Mouse (Mus musculus) kidney, embryonic 15.5 days (tissue): ENCODE data around the gene Etl4. TPM values are rescaled to one million over a fixed set of nuclear protein-coding genes. Genes with fewer than 3 reads are reported as not detected.
"Not testable (repeated sequence)": the region's sequence is repeated elsewhere in the genome, so short reads cannot be mapped to it uniquely, and the experiment has no call there.

ENCODE experiments used
- ATAC-seq: fragments of 200-750 bp; cut with Nextera tagmentation; replicated peaks from 2 replicates; pipeline ENCODE4 v1.8.0; 2017; ENCODE audit warnings: moderate TSS enrichment; ENCODE audit not compliant: low FRiP score
- H3K27ac ChIP-seq: fragments of 300-500 bp; sonication (generic); 2 replicates; pipeline ENCODE4 v1.5.1; 2015; ENCODE audit warnings: mild to moderate bottlenecking, inconsistent platforms
- H3K27me3 ChIP-seq: fragments of 300-500 bp; sonication (generic); 2 replicates; pipeline ENCODE4 v1.6.1; 2015; ENCODE audit warnings: inconsistent platforms
- H3K36me3 ChIP-seq: fragments of 300-500 bp; sonication (generic); 2 replicates; pipeline ENCODE4 v1.6.1; 2015; ENCODE audit warnings: inconsistent platforms
- H3K4me1 ChIP-seq: fragments of 300-500 bp; sonication (generic); 2 replicates; pipeline ENCODE4 v1.6.1; 2015; ENCODE audit warnings: inconsistent platforms
- H3K4me2 ChIP-seq: fragments of 300-500 bp; sonication (generic); 2 replicates; pipeline ENCODE4 v1.6.1; 2015; ENCODE audit warnings: moderate library complexity, mild to moderate bottlenecking, inconsistent platforms
- H3K4me3 ChIP-seq: fragments of 300-500 bp; sonication (generic); replicated peaks from 2 replicates; pipeline ENCODE4 v1.5.1; 2015; ENCODE audit warnings: mild to moderate bottlenecking, inconsistent platforms
- H3K9ac ChIP-seq: fragments of 300-500 bp; sonication (generic); 2 replicates; pipeline ENCODE4 v1.6.1; 2015; ENCODE audit warnings: mild to moderate bottlenecking, inconsistent platforms
- H3K9me3 ChIP-seq: fragments of 300-500 bp; sonication (generic); replicated peaks from 2 replicates; pipeline ENCODE4 v1.6.1; 2016; ENCODE audit warnings: inconsistent platforms
- WGBS: fragments of 180-500 bp; shearing (Covaris S2); methylation state at CpG from one replicate; pipeline ENCODE4 v1.1.7; 2015; ENCODE audit warnings: mixed read lengths; 5-methylcytosine and 5-hydroxymethylcytosine counted together
- polyA plus RNA-seq: library from polyadenylated mRNA; unstranded; fragments of >200 nt; fragmentation: Nextera tagmentation; extraction: Ambion mirVana; gene quantifications from 2 replicates; pipeline ENCODE4 v1.2.1, GENCODE M21; 2015

The Etl4 gene
- polyA plus RNA-seq, 1 experiment from 2014 or later = 63.2 TPM

DNA sequence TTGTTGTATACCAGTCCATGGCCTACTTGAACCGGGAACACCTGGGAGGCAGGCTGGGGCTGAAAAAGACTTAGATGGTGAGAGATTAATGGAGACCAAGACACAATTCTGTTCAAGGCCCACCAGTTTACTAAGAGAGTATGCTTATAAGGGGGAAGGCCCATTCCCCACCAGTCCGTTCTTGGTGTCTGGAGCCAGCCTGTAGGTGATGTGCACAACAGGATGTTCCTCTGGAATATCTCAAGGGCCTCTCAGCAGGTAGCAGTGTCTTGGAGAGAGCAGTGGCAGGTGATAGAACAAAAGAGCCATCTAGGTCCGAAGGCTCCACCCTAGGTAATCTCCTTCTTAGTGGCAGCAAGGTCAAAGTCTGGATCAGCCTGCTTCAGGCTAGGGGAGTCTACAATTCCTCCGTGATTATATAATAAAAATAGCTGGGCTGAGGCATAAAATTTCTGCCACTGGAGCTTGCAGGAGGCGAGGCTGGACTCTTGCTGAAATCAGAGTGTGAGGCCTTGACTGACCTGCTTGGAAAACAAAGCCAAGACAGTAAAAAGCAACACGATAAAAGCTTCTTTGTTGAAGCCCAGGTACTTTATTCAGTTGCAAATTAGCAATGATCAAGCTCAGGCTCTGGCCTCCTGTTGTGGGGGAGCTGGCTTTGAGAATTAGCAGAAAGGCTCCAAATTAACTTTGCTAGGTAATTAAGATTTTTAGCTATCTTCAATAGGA, 267.0 kb downstream of the Etl4 start:
- H3K4me3 ChIP-seq, H3K36me3 ChIP-seq, ATAC-seq, H3K4me2 ChIP-seq, H3K4me1 ChIP-seq, H3K27ac ChIP-seq, H3K27me3 ChIP-seq, H3K9me3 ChIP-seq, H3K9ac ChIP-seq: not testable (repeated sequence)
- WGBS = 81% methylated on average over 6 of the region's 6 CpGs

DNA sequence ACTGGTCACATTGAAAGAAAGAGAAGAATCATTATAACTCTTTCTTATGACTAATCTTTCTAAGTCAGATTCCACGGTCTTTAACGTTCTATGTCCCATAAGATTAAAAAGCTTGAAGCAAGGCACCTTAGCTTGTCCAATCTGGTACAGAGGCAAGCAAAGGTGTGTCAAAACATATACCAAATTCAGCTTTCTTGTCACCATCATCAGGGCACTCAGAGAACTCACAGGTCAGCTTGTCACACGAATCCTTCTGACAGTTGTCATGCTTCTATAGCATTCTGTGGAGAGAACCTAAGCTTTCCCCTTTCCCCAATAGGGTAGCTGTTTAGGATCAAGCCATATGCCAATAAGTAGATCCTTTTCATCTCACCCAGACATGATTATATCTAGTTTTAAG, 267.7 kb downstream of the Etl4 start:
- not testable (repeated sequence) for H3K27me3 ChIP-seq, H3K4me2 ChIP-seq, H3K27ac ChIP-seq, H3K4me3 ChIP-seq, H3K9ac ChIP-seq, H3K9me3 ChIP-seq, ATAC-seq, H3K4me1 ChIP-seq, H3K36me3 ChIP-seq
- WGBS = 93% methylated on average over 3 of the region's 3 CpGs

DNA sequence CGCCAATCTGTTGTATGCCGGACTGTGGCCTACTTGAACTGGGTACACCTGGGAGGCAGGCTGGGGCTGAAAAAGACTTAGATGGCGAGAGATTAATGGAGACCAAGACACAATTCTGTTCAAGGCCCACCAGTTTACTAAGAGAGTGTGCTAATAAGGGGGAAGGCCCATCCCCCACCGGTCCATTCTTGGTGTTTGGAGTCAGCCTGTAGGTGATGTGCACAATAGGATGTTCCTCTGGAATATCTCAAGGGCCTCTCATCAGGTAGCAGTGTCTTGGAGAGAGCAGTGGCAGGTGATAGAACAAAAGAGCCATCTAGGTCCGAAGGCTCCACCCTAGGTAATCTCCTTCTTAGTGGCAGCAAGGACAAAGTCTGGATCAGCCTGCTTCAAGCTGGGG, 271.0 kb downstream of the Etl4 start:
- not testable (repeated sequence) for H3K27me3 ChIP-seq, H3K9ac ChIP-seq, ATAC-seq, H3K36me3 ChIP-seq, H3K4me2 ChIP-seq, H3K9me3 ChIP-seq, H3K27ac ChIP-seq, H3K4me1 ChIP-seq, H3K4me3 ChIP-seq
- WGBS = 91% methylated on average over 5 of the region's 5 CpGs

DNA sequence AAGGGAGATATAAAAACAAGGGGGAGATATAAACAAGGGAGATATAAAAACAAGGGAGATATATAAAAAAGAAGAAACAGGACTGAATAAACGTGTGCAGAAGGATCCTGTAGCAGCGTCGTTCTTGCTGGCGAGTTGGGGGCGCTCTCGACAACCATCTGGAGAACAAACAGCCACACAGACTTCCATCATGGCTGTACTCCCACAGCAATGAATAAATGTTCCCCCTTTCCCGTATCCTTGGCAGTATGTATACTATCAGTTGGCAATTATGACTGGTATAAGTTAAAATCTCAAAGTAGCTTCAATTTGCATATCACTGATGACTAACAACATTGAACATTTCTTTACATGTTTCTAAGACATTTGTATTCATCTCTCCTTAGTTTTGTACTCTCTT, 277.6 kb downstream of the Etl4 start:
- 89% methylated on average over 7 of the region's 7 CpGs for WGBS
- H3K4me3 ChIP-seq, ATAC-seq, H3K36me3 ChIP-seq, H3K9me3 ChIP-seq, H3K9ac ChIP-seq, H3K27ac ChIP-seq, H3K27me3 ChIP-seq, H3K4me2 ChIP-seq, H3K4me1 ChIP-seq: not testable (repeated sequence)

DNA sequence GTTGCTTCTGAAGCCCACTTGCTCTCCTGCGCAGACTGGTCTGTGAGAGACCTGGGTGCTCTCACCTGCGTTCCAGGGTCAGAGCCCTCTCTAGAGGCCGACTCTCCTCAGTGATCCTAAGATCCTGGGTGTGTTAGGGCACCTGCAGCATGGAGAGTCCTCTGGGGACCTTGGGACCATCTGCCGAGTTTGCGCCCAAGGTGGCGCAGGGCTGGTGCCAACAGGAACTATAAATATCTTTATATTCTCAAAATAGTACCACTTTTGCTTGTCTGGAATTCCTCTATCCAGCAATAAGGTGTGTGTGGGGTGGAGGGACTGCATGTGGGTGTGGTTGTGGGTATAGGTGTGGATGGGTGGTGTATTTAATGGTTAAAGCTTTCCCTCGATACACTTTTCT, 293.4 kb downstream of the Etl4 start:
- no peaks in the 10 kb centered on the region; the same call in 1 of the 2 replicates for H3K9me3 ChIP-seq
- 86% methylated on average over 7 of the region's 7 CpGs for WGBS
- ATAC-seq = no peak
- no peaks in the 10 kb centered on the region for H3K4me1 ChIP-seq
- no peaks in the 10 kb centered on the region for H3K27me3 ChIP-seq
- no peaks in the 10 kb centered on the region for H3K36me3 ChIP-seq
- H3K27ac ChIP-seq = no peak overlapping the region
- no peak overlapping the region for H3K4me2 ChIP-seq
- no peak overlapping the region for H3K4me3 ChIP-seq
- no peak overlapping the region for H3K9ac ChIP-seq

DNA sequence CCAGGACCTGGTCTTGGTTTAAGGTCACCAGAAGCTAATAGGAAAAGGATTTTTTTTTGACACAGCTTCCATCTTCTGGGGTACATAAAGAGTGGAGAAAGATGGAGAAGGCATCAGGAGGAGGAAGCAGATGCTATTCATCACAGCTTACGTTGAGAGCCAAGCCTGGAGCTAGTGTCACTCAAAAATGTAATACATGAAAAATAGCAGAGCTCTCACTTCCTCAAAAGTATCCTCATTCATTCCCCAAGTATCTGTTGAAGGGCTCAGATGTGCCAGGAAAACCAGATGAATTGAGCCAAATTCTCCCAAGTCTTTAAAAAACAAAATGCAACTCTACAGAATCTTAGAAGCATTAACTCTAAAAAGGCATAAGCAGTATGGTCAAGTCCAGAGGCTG, 297.1 kb downstream of the Etl4 start:
- Histone ChIP-seq H3K4me1 (no peaks in the 10 kb centered on the region), H3K27ac (no peak overlapping the region), H3K36me3 (no peaks in the 10 kb centered on the region), H3K9me3 (no peaks in the 10 kb centered on the region), H3K4me3 (no peak overlapping the region), H3K27me3 (no peaks in the 10 kb centered on the region), H3K9ac (no peak overlapping the region), H3K4me2 (no peak overlapping the region)
- no peak for ATAC-seq
- 56% methylated on average over 1 of the region's 1 CpGs for WGBS

DNA sequence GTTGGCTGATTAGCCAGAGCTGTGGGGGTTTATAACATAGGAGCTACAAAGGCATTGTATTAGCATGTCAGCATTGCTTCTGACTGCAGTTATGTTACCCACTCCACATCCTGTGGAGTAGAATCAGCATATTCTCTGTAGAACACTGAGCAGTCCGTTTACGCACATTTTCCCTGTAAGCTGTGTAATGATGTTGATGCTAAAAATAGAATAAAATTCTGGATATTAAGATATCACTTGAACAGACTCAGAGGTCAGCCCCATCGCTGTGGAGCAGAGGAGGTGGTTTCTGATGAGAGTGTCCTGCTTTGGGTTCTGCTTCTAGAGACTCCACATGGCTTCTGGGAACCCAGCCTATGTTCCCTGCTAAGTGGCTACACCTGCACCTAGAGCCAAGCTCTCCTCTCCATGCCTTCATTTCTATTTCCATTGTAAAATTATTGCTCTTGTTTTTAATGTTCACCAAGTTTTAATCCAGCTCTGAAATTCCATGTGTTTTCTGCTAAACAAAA, 299.2 kb downstream of the Etl4 start:
- Histone ChIP-seq H3K36me3 (no peaks in the 10 kb centered on the region), H3K27ac (no peak overlapping the region), H3K9me3 (no peaks in the 10 kb centered on the region), H3K4me2 (no peak overlapping the region), H3K4me3 (no peak overlapping the region), H3K27me3 (no peaks in the 10 kb centered on the region), H3K9ac (no peak overlapping the region), H3K4me1 (no peaks in the 10 kb centered on the region)
- 82% methylated on average over 3 of the region's 3 CpGs for WGBS
- no peak for ATAC-seq

DNA sequence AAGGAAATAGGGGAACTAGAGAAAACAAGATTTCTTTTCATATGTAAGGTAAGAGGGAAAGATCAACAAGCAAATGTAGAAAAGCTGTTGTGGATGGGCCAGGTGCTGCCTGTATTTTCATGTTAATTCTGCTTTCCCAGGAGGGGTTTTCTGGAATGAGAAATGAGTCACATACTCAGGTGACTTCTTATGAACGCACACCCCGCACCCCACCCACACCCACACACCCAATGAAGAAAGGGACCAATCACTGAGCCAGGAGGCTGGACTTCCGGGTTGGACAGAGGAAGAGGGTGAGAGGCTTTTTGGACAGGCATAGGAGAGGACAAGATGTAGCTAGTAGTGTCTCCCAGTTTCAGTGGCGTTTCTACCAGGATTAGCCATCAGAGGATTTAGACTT, 299.8 kb downstream of the Etl4 start:
- WGBS = 75% methylated on average over 4 of the region's 4 CpGs
- Histone ChIP-seq H3K4me1 (no peaks in the 10 kb centered on the region), H3K27ac (no peak overlapping the region), H3K9me3 (no peaks in the 10 kb centered on the region), H3K36me3 (no peaks in the 10 kb centered on the region), H3K27me3 (no peaks in the 10 kb centered on the region), H3K4me2 (no peak overlapping the region), H3K9ac (no peak overlapping the region), H3K4me3 (no peak overlapping the region)
- no peak for ATAC-seq

DNA sequence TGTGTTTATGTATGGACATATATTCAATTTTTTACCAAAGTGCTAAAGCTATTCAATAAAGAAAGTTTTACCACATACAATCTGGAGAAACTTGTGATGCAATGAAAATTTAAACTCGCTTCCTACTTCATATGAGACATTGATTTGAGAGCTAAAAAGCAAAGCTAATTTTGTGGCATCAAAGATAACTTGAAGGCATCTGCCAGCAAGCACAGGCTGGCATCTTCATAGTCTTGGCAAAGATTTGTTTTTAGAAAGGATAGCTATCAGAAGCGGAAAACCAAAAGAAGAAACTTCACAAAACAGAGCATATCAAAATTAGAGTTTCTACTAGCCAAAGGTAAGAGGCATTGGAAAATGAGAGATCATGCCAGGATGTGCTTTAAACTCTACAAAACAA, 306.7 kb downstream of the Etl4 start:
- H3K4me3 ChIP-seq = no peak overlapping the region
- H3K4me2 ChIP-seq = no peak overlapping the region
- no peak overlapping the region for H3K27ac ChIP-seq
- H3K36me3 ChIP-seq = no peaks in the 10 kb centered on the region
- ATAC-seq = no peak
- H3K4me1 ChIP-seq = no peaks in the 10 kb centered on the region
- no peaks in the 10 kb centered on the region for H3K27me3 ChIP-seq
- no peak overlapping the region for H3K9ac ChIP-seq
- H3K9me3 ChIP-seq = no peaks in the 10 kb centered on the region
- 96% methylated on average over 2 of the region's 2 CpGs for WGBS

DNA sequence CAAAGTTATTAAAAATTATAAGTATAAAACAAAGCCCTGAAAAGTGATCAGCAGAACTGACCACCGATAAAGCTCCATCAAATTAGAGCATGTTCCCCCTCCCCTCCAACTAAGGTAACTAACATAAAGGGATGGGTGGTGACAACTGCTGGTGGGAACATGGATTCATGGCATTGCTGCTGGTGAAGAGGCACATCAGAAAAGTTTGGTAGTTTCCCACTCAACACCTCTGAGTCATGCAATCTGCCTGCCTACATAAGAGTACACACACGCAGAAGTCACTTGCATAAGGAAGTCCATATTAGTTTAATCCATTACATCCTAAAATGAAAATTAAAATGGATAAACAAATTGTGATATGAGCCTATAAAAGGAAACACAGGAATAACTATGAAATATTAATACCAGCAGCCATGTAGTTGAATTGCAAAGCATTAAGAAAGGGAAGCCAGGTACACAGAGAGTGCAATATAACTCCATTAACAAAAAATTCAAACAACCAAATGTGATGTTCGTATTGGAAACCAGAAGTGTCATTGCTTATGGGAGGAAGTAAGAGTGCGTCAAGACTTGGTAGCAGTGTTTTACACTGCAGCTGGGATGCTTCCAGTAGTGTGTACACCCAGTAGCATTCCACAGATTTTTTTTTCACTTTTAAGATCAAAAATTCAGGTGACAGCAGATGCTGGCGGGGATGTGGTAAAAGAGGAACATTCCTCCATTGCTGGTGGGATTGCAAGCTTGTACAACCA, 307.3 kb downstream of the Etl4 start:
- WGBS = 92% methylated on average over 5 of the region's 5 CpGs

DNA sequence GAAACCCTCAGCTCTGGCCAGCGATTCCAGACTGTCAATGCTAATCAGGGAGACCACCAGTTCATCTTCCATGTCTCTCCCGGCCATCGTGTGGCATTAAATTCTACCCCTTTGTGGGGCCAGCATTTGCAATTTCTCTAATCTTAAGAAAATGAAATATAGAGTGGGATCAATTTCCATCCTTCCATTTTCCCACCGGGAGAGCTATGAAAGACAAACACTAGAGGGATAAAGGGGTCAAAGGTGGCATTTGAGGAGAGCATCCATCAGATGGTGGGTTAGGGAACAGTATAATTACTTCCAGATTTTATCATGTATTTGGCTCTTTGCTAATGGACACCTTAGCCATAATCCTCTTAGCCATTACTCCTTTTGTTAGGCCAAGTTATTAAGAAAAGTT, 321.8 kb downstream of the Etl4 start:
- H3K27ac ChIP-seq = no peak overlapping the region
- no peak for ATAC-seq
- H3K27me3 ChIP-seq = no peaks in the 10 kb centered on the region
- H3K4me2 ChIP-seq = no peak overlapping the region
- H3K9me3 ChIP-seq = no peaks in the 10 kb centered on the region
- 45% methylated on average over 4 of the region's 4 CpGs for WGBS
- no peaks in the 10 kb centered on the region for H3K36me3 ChIP-seq
- no peaks in the 10 kb centered on the region for H3K4me1 ChIP-seq
- no peak overlapping the region for H3K9ac ChIP-seq
- no peak overlapping the region for H3K4me3 ChIP-seq

More for the DNA sequence above, 307.3 kb downstream of the Etl4 start:
- Histone ChIP-seq H3K27me3 (no peaks in the 10 kb centered on the region), H3K4me1 (no peaks in the 10 kb centered on the region), H3K27ac (no peak overlapping the region), H3K36me3 (no peaks in the 10 kb centered on the region), H3K4me3 (no peak overlapping the region), H3K9ac (no peak overlapping the region), H3K4me2 (no peak overlapping the region), H3K9me3 (no peaks in the 10 kb centered on the region)
- ATAC-seq = no peak

DNA sequence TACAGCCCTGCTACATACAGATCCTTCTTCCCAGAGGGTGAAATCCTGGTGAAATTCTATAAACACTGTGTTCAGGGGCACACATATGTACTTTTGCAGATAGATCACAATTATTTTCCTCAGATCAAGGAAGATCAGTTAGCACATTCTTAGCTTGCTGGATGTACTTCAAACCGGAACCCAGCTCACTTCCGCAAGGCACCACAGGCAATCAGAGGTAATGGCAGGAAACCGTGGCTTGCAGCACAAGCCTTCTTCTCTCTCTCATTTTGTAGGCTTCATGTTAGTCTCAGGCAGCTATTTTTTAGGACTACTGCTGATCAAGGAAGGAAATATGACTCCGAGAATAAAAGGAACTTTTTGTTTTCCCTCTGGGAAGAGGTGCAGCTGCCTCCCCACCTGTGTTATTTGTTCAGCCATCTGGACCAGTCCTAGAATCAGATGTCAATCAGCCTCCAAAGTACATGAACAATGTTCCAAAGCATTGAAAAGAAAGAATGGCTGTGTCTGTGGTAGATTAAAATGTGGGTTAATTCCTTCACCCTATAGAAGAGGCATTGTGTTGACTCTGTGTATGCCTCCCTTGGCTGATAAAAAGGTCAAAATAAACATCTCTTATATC, 338.6 kb downstream of the Etl4 start:
- Histone ChIP-seq H3K4me1 (no peaks in the 10 kb centered on the region), H3K4me3 (no peak overlapping the region), H3K4me2 (no peak overlapping the region), H3K36me3 (no peaks in the 10 kb centered on the region), H3K9me3 (no peaks in the 10 kb centered on the region), H3K27ac (no peak overlapping the region), H3K27me3 (no peaks in the 10 kb centered on the region), H3K9ac (no peak overlapping the region)
- 54% methylated on average over 4 of the region's 4 CpGs for WGBS
- no peak for ATAC-seq
